Mouse (Mus musculus): ENCODE measurements around the gene Cdrt4.

The Cdrt4 gene

DNA sequence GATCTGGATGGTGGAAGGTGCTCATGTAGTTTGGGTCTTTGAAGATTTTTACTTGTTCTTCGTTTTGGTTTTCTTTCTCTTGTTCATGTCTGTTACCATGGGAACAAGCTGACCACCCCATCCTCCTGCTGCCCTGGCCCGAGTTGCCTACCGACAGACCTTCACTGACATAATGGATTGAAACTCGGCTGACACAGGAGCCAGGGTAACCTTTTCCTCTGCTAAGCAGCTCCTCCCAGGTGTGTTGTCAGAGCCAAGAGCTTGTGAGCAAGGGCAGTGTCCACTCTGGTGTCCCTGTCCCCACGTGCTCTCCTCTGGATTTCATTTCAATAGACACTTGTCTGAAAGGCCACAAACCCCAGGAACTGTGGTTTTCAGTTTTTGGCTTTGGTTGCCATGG, 12.1 kb upstream of the Cdrt4 start:
- intact Hi-C loops (cut with DNase I) = no loop called here

DNA sequence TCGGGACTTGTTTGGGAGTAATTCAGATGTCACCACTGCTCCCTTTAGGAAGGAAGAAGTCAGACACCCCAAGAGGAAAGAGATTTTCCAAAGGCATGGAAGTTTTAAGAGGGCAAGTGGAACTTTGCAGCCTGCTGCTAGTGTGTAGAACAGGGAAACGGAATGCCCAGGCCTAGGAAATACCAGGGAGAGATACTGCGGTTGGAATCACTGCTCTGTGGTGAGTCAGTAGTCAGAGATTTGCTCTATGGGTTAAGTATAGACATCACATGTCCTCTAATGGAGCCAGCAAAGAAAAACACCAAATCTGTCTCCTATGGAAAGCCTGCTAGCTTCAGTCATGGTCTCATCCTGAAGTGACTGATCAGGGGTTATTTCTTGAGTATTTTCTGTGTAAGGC, 10.8 kb upstream of the Cdrt4 start:
- intact Hi-C loops (cut with DNase I) = no loop called here

- intact Hi-C loops (cut with DNase I) = no loop called here
These were observed 7.5 kb upstream of the Cdrt4 start for GRCm38 (mm10) chr11:62943538-62943937.

GRCm38 (mm10) chr11:62945514-62945913, 5.5 kb upstream of the Cdrt4 start:
- intact Hi-C loops (cut with DNase I) = no loop called here

GRCm38 (mm10) chr11:62949548-62949947, 1.4 kb upstream of the Cdrt4 start:
- intact Hi-C loops (cut with DNase I) = no loop called here

DNA sequence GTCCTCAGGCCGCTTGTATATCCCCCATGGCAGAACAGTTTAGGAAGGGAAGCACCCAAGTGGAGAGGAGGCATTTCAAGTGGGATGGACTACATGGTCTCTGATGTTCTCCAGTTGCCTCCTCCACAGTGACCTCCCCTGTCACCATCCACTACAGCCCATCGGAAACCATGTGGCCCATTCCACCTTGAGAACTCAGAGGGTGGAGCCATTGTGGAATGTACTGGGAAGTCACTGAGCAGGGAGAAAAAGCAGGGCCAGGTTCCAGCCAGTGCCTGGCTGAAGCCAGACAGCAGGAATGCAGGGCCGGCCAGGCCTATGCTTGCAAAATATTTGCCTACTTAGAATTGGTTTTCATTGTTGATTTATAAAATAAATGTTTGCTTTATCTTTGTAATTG, 3.8 kb downstream of the Cdrt4 start:
- intact Hi-C loops (cut with DNase I) = no loop called here

- intact Hi-C loops (cut with DNase I) = no loop called here
These were observed 4.2 kb downstream of the Cdrt4 start for GRCm38 (mm10) chr11:62955186-62955585.

GRCm38 (mm10) chr11:62955776-62956175, 4.8 kb downstream of the Cdrt4 start:
- intact Hi-C loops (cut with DNase I) = no loop called here

GRCm38 (mm10) chr11:62957626-62958180, 6.7 kb downstream of the Cdrt4 start:
- intact Hi-C loops (cut with DNase I) = no loop called here

GRCm38 (mm10) chr11:62963292-62963691, 12.3 kb downstream of the Cdrt4 start:
- intact Hi-C loops (cut with DNase I) = no loop called here

DNA sequence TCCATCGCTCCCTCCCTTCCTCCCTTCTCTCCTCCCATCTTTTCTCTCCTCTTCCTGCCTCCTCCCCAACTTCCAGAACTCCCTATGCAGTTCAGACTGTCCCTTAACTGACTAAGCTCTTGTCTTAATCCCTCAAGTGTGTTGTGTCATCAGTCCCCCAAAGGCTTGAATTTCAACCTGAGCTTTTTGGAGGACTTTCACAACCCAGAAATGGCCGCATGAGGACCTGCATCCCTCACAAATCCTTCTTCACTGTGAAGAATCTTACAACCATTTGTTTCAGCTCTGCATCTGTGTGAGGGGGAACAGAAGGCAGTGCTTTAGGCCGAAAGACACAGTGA, 15.4 kb downstream of the Cdrt4 start:
- intact Hi-C loops (cut with DNase I) = no loop called here

DNA sequence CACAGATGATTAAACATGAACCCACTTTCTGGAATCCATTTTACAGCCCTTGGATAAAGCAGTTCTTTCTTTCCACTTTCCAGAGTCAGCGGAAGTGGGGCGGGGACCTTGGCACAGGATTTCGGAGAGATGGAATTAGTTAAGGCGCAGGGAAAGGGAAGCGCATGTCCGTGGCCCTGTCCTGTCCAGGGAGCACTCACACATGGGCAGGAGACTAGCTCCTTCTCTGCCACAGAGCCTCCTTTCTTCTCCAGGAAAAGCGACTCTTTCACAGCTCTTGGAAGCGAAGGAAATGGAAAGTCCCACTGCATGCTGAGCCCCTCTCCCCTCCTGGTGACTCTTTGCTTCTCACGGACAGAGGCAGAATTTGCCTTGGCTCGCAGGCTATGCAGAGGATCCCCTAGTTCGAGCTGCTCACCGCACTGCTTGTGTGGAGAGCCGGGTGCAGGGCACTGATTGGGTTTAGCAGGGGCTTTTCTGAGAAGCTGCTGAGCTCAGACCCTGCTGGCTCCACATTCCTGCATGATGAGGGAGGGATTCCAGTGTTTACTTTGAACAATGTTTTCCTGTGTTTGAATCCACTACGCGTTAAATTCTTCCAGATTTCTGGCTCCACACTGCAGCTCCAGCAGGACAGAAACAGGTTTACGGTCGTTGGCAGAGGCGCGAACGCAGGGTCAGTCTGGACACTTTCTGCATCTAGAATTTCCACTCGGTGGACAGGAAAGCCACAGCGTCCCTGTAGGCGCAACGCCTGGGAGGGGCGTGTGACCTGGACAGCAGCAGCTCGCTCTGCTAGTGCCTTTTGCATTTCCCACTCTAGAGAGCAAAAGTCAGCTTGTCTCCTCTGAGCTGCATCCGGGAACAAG, 16.0 kb downstream of the Cdrt4 start:
- intact Hi-C loops (cut with DNase I) = no loop called here

GRCm38 (mm10) chr11:62977176-62977575, 26.2 kb downstream of the Cdrt4 start:
- intact Hi-C loops (cut with DNase I) = no loop called here

GRCm38 (mm10) chr11:62978886-62979285, 27.9 kb downstream of the Cdrt4 start:
- intact Hi-C loops (cut with DNase I) = no loop called here

DNA sequence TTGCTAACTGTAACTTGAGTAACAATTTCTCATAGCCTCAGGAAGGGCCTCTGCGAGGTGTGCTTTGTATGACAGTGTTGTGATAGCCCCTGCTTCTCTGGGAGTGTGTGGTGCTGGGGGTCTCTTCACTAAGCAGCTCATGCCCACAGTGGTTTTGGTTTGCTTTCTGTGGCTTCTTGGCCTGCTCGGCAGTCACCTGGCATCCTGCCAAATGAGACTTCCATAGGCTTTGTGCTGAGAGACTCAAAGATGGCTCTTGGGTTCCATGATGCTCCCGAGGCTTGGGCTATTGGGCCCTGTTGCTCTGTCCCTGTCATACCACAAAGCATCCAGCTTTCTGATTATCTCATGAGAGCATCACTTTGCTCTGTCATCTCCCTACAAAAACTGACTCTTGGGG, 30.7 kb downstream of the Cdrt4 start:
- intact Hi-C loops (cut with DNase I) = no loop called here

- intact Hi-C loops (cut with DNase I) = no loop called here
These were observed 32.8 kb downstream of the Cdrt4 start for GRCm38 (mm10) chr11:62983793-62984192.

- intact Hi-C loops (cut with DNase I) = no loop called here
These were observed 33.4 kb downstream of the Cdrt4 start for GRCm38 (mm10) chr11:62984365-62984764.

- intact Hi-C loops (cut with DNase I) = no loop called here
These were observed 34.1 kb downstream of the Cdrt4 start for GRCm38 (mm10) chr11:62985075-62985474.

- intact Hi-C loops (cut with DNase I) = no loop called here
These were observed 35.6 kb downstream of the Cdrt4 start for GRCm38 (mm10) chr11:62986578-62986977.

GRCm38 (mm10) chr11:62990150-62990685, 39.2 kb downstream of the Cdrt4 start:
- intact Hi-C loops (cut with DNase I) = no loop called here

GRCm38 (mm10) chr11:62990811-62991210, 39.8 kb downstream of the Cdrt4 start:
- intact Hi-C loops (cut with DNase I) = no loop called here

- intact Hi-C loops (cut with DNase I) = no loop called here
These were observed 41.7 kb downstream of the Cdrt4 start for GRCm38 (mm10) chr11:62992545-62993242.

All from adrenal gland (tissue).